Mouse (Mus musculus) heart, postnatal 0 days (tissue): ENCODE results near the gene Rpl27.

Experiments
- CTCF ChIP-seq: IDR thresholded peaks from 2 replicates; pipeline ENCODE4 v1.5.1; 2016; ENCODE audit warnings: antibody characterized with exemption, control low read depth, low read depth
- EP300 ChIP-seq: IDR thresholded peaks from 2 replicates; pipeline ENCODE4 v1.6.1; 2016; ENCODE audit warnings: antibody characterized with exemption, low read depth

- TF ChIP-seq CTCF (no peak), EP300 (no peak)
These were observed 25.5 kb upstream of the Rpl27 start for GRCm38 (mm10) chr11:101416433-101417100.
